Mouse (Mus musculus) lung, postnatal 0 days (tissue): ENCODE data around the gene Zbtb37.

Experiments
- CTCF ChIP-seq: IDR thresholded peaks from 2 replicates; pipeline ENCODE4 v1.5.1; 2016; ENCODE audit warnings: antibody characterized with exemption, mild to moderate bottlenecking
- EP300 ChIP-seq: IDR thresholded peaks from 2 replicates; pipeline ENCODE4 v1.6.1; 2016; ENCODE audit warnings: antibody characterized with exemption, mild to moderate bottlenecking, control low read depth

DNA sequence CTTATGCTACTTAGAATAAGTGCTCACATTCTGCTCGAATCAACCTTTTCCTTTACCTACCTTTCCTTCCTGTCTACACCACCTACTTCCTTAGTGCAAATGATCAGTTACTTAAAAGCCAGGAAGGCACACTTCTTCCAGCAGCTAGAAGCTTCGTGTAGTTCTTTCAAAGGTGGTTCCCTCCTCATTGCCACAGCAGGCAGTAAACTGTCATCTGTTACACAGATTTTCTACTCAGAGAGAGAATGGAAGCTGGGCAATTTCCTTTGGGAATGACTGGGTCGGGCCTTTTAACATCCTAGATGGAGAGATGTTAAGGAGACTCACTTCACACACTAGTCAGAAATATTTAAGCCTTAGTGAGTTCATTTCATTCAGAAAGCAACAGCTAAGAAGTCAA is 29.1 kb downstream of the Zbtb37 start:
- TF ChIP-seq CTCF = no peak
- TF ChIP-seq EP300 = no peak
